Mouse (Mus musculus): ENCODE data around the gene Arhgap15. TPM values are rescaled to one million over a fixed set of nuclear protein-coding genes. Genes with fewer than 3 reads are reported as not detected.
"Not testable (repeated sequence)": the region's sequence is repeated elsewhere in the genome, so short reads cannot be mapped to it uniquely, and the experiment has no call there.

Gene Arhgap15
- 0.15 and 0.38 TPM in 2 replicates for polyA plus RNA-seq (2016; fragmentation: Nextera tagmentation; extraction: Ambion mirVana)

DNA sequence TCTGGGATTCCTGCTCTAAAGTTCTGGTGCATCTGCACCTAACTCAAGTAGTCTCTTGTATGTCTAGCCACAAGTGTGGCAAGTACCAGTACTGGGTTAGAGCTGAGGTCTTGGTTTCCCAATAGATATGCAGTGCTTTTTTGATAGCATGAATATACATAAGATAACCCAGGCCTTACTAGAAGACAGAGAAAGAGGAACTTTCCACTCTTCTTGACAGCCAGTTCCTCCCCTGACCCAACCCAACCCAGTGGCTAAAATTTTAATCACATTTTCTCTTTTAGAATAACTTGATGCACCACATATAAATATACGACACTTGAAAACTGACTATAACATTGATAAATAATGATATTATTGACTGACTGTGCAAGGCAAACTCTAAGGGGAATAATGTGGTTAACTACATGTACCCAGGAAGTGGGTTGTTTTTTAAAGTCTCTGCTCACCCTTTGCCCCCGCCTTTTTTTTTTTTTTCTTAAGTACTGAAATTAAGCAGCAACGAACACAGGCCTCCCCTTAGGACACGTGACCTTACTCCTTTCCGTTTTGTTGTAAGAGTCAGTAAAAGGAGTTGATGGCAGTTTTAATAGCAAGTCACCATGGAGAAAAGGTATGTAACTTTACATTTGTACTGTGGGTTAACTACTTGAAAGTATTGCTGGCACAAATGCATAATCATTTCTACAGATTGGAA, at the start of gene Arhgap15:
TSS of gene Arhgap15 (plus strand) at position 538 of the 697 bp plus-strand sequence.
- H3K4me1 ChIP-seq = no peaks in the 10 kb centered on the region
- H3K27me3 ChIP-seq (ENCODE audit: low read depth, poor library complexity, severe bottlenecking) = no peaks in the 10 kb centered on the region
- no peak for DNase-seq (ENCODE audit: low spot score)
- 89% methylated on average over 5 of the region's 5 CpGs for WGBS
- no peaks in the 10 kb centered on the region for H3K36me3 ChIP-seq
- H3K4me3 ChIP-seq = no peak within 1 kb of the TSS
- no peaks in the 10 kb centered on the region for H3K9me3 ChIP-seq (replicated peaks)
- H3K27ac ChIP-seq (replicated peaks) = no peak within 1 kb of the TSS

DNA sequence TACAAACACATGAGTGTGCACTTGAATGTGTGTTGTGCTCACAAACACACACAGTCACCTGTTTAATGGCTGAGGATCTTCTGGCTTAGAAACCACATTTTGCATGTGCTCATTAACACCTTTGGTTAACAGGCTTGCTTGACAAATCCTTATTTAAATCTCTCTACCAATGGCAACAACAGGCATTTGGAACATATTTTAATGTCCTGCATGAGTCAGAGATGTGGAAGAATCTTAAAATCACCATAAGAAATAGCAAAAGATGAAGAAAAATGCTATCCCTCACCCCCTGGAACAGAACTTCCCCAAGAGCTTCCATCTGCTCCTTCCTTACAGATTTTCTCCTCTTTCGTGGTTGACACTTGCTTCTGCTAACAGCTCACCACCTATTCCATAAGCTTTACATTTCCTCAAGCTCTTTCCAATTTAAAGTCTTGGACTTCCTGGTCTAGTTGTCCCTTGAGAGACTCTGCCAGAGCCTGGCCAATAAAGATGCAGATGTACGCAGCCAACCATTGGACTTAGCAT, 35.9 kb upstream of the Arhgap15 start:
- Histone ChIP-seq H3K4me3 (no peak overlapping the region), H3K36me3 (no peaks in the 10 kb centered on the region), H3K4me1 (no peaks in the 10 kb centered on the region), H3K9me3 (replicated peaks) (no peaks in the 10 kb centered on the region), H3K27ac (replicated peaks) (no peak overlapping the region), H3K27me3 (ENCODE audit: low read depth, poor library complexity, severe bottlenecking) (no peaks in the 10 kb centered on the region)
- 93% methylated on average over 2 of the region's 2 CpGs for WGBS
- DNase-seq (ENCODE audit: low spot score) = no peak

DNA sequence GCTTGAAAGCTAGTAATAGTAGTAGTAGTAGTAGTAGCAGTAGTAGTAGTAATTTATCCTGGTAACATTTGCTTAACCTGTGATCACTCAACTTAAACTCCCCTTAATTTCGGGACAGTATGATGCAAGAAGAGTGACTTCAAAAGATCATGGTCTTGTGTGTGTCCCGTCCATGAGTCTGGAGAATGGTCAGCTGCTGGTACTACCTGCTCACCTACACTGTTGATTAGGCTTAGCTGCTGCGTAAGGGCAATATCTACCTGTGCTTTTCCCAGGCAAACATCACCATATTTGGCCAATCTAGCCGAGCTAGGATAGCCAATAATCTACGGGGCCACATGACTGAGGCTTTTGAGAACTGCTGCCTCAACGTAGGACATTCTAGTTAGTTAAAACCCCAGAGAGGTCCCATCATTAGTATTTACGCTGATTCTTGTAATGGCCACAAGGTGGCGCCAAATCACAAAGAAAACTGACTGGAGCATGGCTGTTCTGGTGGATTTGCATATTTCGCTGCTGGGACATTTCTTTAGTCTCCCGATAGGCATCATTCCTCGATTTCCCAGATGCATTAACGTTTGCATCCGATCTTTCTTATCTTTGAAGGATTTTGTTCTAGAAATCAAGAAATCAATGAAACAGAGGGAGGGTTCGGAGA, 26.0 kb upstream of the Arhgap15 start:
- peak; percentile 72 for DNase-seq (ENCODE audit: low spot score)
- Histone ChIP-seq H3K9me3 (replicated peaks) (no peaks in the 10 kb centered on the region), H3K4me3 (peak overlapping the region; percentile 41), H3K27ac (replicated peaks) (peak overlapping the region; percentile 71), H3K27me3 (ENCODE audit: low read depth, poor library complexity, severe bottlenecking) (no peaks in the 10 kb centered on the region), H3K4me1 (peaks cover 6% of the 10 kb centered on the region), H3K36me3 (no peaks in the 10 kb centered on the region)
- 27% methylated on average over 14 of the region's 14 CpGs for WGBS

DNA sequence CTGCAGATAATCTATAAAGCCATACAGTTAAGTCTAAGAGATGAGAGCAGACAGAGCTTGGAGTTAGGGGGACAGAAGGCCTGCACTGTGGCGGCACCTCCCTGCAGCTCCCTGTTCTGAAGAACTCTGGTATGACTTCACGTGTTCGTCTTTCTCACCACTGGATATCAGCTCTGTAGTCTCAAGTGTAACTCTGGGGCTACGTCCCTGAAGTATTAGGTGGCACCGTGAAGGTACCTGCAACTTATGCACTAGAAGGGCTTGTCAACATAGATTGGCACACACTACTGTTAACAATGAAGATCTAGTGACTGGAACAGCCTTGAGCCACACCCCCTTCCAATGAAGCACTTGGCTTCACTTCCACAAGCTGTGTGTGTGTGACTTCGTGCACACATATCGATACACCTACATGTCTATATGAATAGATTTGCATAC, 25.5 kb upstream of the Arhgap15 start:
- Histone ChIP-seq H3K27ac (replicated peaks) (peak overlapping the region; percentile 71), H3K4me3 (peak overlapping the region; percentile 41), H3K27me3 (ENCODE audit: low read depth, poor library complexity, severe bottlenecking) (no peaks in the 10 kb centered on the region), H3K36me3 (no peaks in the 10 kb centered on the region), H3K4me1 (peaks cover 6% of the 10 kb centered on the region), H3K9me3 (replicated peaks) (no peaks in the 10 kb centered on the region)
- WGBS = 62% methylated on average over 7 of the region's 7 CpGs
- peak; percentile 18 for DNase-seq (ENCODE audit: low spot score)

DNA sequence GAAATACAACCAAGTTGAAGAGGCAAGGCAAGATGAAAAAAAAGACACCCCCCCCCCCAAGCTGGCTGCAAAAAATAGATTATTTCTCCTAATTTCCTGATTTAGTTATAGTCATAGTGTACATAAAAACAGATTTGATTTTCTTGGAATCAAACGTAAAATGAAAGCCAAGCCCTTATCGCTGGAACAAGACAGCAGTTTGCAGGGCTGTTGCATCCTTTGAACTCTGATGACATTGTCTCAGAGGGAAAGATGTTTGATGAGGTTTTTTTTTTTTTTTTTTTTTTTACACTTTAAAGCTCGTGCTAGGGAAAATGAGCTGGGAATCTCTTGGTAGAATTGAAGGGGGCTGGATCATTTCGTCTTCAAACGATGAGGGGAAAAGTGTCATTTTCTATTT, 21.4 kb upstream of the Arhgap15 start:
- Histone ChIP-seq H3K9me3 (replicated peaks) (no peaks in the 10 kb centered on the region), H3K36me3 (no peaks in the 10 kb centered on the region), H3K27ac (replicated peaks) (no peak overlapping the region), H3K27me3 (ENCODE audit: low read depth, poor library complexity, severe bottlenecking) (no peaks in the 10 kb centered on the region), H3K4me1 (peaks cover 6% of the 10 kb centered on the region), H3K4me3 (no peak overlapping the region)
- 81% methylated on average over 5 of the region's 5 CpGs for WGBS
- DNase-seq (ENCODE audit: low spot score) = no peak

DNA sequence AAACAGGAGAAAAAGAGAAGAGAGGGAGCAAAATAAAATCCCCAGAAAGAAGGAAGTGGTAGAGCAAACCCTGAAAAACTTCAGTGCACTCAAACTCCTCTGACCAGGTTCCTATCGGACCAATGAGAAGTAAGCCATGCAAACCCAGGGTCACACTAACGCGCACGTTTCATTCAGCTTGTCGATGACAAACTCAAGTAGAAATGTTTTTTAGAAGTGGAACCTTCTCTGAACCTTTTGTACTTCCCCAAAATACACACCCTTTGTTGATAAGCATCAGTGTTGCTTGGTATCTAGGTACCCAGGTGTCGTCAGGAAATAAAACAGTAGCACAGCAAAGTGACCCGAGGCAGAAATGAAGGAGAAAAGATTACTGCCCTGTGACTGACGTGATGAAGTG, 20.9 kb upstream of the Arhgap15 start:
- no peaks in the 10 kb centered on the region for H3K36me3 ChIP-seq
- DNase-seq (ENCODE audit: low spot score) = no peak
- H3K27ac ChIP-seq (replicated peaks) = no peak overlapping the region
- H3K4me3 ChIP-seq = no peak overlapping the region
- WGBS = 84% methylated on average over 8 of the region's 8 CpGs
- no peaks in the 10 kb centered on the region for H3K27me3 ChIP-seq (ENCODE audit: low read depth, poor library complexity, severe bottlenecking)
- H3K9me3 ChIP-seq (replicated peaks) = no peaks in the 10 kb centered on the region
- peaks cover 6% of the 10 kb centered on the region for H3K4me1 ChIP-seq

DNA sequence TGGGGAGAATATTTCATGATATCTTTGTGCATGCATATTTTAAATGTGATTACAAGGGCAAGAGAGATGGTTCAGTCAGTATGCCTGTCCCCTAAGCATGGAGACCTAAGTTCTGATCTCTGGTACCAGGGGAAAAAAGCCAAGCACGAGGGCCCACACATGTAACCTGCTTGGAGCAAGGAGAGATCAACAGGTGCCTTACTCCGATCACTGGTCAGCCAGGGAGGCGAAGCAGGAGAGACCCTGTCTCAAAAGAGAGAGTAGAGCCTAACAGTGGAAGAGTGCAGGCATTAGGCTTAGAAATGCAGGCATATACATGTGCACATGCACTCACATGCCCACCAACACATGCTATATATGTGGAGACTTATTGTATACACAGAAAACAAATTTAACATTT, 19.8 kb upstream of the Arhgap15 start:
- Histone ChIP-seq H3K27me3 (ENCODE audit: low read depth, poor library complexity, severe bottlenecking) (no peaks in the 10 kb centered on the region), H3K9me3 (replicated peaks) (no peaks in the 10 kb centered on the region), H3K36me3 (no peaks in the 10 kb centered on the region), H3K27ac (replicated peaks) (no peak overlapping the region), H3K4me1 (no peaks in the 10 kb centered on the region), H3K4me3 (no peak overlapping the region)
- WGBS = 86% methylated on average over 3 of the region's 3 CpGs
- no peak for DNase-seq (ENCODE audit: low spot score)

DNA sequence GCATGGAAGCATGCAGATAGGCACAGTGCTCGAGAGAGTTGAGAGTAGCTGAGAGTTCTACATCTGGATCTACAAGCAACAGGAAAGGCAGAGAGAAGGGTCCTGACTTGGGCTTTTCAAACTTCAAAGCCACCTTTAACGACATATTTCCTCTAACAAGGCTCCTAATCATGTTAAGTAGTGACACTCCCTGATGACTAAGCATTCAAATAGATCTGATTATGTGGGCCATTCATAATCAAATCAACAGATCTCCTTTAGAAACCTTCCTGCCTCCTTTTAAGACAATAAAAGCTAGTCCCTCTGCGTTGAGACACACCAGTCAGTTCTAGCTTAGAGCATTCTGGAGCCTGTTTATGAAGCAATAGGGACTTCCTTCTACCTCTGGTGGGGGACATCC, 16.2 kb upstream of the Arhgap15 start:
- Histone ChIP-seq H3K36me3 (no peaks in the 10 kb centered on the region), H3K4me1 (no peaks in the 10 kb centered on the region), H3K9me3 (replicated peaks) (no peaks in the 10 kb centered on the region), H3K27me3 (ENCODE audit: low read depth, poor library complexity, severe bottlenecking) (no peaks in the 10 kb centered on the region), H3K4me3 (no peak overlapping the region), H3K27ac (replicated peaks) (no peak overlapping the region)
- 50% methylated on average over 3 of the region's 3 CpGs for WGBS
- DNase-seq (ENCODE audit: low spot score) = no peak

DNA sequence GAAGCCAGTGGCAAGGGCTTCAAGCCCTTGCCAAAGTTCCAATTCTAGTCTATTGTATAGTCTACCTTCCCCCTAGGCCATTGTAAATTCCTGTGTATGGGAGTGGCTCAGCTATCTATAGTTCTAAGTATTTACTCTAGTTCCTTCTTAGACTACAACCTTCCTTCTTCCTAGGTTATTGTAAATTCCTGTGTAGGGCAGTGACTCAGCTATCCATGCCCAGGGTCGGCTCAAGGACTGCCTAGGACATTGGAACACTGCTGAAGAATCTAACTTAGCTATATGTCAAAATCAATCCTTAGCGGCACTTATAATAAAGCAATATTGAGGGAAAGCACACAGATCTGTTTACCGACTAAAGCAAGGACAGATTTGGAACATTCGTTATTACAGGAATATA, 13.6 kb upstream of the Arhgap15 start:
- not testable (repeated sequence) for H3K9me3 ChIP-seq (replicated peaks); DNase-seq (ENCODE audit: low spot score); H3K36me3 ChIP-seq; H3K4me3 ChIP-seq; H3K27me3 ChIP-seq (ENCODE audit: low read depth, poor library complexity, severe bottlenecking); H3K4me1 ChIP-seq; H3K27ac ChIP-seq (replicated peaks)
- 92% methylated on average over 4 of the region's 4 CpGs for WGBS

DNA sequence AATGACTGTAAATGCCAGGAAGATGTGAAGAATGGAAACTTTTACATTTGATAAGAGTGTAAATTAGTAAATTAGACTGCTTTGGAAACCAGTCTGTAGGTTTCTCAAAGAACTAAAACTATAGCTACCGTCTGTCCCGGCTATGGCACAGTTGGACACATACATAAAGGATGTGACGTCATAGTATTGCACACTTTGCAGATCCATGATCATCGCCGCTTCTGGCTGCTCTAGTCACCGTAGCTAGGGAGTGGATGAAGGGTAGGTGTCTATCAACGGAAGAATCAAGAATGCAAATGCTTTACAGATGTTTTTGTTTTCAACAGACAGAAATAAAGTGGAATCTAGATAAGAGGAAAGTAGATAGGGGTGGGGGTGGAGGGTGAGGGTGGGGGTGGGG, 11.1 kb upstream of the Arhgap15 start:
- 92% methylated on average over 7 of the region's 7 CpGs for WGBS
- Histone ChIP-seq H3K9me3 (replicated peaks) (no peaks in the 10 kb centered on the region), H3K36me3 (no peaks in the 10 kb centered on the region), H3K4me1 (no peaks in the 10 kb centered on the region), H3K4me3 (no peak overlapping the region), H3K27me3 (ENCODE audit: low read depth, poor library complexity, severe bottlenecking) (no peaks in the 10 kb centered on the region), H3K27ac (replicated peaks) (no peak overlapping the region)
- no peak for DNase-seq (ENCODE audit: low spot score)

DNA sequence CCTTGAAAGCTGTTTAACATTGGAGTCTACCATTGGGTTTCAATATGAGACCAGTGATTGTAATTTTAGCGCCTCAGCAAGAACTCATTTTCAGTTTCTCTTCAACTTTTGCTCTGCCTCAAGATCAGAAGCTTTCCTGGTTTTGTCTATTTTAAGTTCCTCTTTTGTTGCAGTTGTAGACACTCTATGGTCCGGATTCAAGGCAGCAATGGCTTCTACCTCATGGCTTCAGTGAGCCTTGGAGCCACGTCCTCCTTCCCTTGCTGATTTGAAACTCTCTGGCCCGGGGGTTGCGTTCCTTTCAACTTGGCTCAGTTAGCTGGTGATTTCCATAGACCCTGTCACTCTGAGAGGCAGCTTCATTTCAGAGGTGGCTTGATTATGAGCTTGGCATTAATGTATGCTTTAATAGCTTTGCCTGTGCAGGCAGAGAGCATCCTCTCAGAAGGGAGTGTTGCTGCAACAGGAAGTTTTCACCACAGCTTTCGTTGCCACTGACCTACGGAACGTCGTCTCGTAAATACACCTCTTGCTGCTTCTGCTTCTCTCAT, 10.0 kb upstream of the Arhgap15 start:
- no peak for DNase-seq (ENCODE audit: low spot score)
- WGBS = 91% methylated on average over 10 of the region's 10 CpGs
- Histone ChIP-seq H3K27me3 (ENCODE audit: low read depth, poor library complexity, severe bottlenecking) (no peaks in the 10 kb centered on the region), H3K27ac (replicated peaks) (no peak overlapping the region), H3K4me3 (no peak overlapping the region), H3K4me1 (no peaks in the 10 kb centered on the region), H3K36me3 (no peaks in the 10 kb centered on the region), H3K9me3 (replicated peaks) (no peaks in the 10 kb centered on the region)

DNA sequence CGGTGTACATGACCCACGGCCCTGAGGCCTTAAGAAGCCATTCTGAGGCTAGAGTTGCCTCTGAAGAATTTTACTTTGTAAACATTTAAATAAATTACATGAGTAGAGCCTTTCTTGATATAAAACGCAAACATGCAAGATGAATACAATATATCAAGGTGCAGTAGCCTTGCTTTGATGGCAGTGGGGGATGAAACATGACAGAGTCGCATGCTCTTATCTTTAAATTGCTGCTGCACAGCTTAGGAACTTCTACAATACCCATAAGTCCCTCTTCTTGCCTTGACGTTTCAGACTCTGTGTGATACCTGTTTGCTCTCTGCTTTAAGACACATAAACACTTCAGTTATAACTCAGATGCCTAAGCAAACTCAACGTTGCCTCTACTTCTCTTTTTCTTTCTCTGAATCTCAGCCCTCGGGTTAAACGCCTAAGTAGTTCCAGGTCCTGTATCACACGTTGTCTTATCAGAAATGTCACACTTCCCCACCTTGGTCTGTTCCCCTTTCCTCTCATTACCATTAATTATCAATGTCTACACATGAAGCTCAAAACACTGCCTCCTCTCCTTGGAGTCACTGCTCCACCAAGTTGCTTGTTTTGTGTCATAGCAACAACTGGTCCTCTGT, 9.3 kb upstream of the Arhgap15 start:
- no peak overlapping the region for H3K4me3 ChIP-seq
- no peaks in the 10 kb centered on the region for H3K4me1 ChIP-seq
- H3K9me3 ChIP-seq (replicated peaks) = no peaks in the 10 kb centered on the region
- WGBS = 89% methylated on average over 9 of the region's 9 CpGs
- no peaks in the 10 kb centered on the region for H3K27me3 ChIP-seq (ENCODE audit: low read depth, poor library complexity, severe bottlenecking)
- no peak overlapping the region for H3K27ac ChIP-seq (replicated peaks)
- H3K36me3 ChIP-seq = no peaks in the 10 kb centered on the region
- no peak for DNase-seq (ENCODE audit: low spot score)

DNA sequence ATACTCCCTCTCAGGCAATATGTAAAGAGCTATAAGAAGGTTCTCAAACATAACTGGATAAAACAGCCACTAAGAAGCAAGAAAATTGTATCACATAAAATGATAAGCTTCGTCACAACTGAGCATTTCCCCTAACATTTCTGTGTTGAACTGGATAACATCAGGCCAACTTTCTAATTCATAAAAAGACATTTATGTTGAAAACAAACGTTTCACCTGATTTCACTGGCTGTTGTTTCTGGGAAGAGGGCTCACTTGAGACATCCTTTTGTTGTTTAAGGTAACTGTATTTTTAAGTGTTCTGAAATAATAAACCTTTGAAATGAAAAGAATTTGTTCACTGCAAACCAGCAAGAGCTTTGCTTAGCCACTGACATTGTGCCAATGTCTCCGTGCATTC, 697 bp downstream of the Arhgap15 start:
- H3K27me3 ChIP-seq (ENCODE audit: low read depth, poor library complexity, severe bottlenecking) = no peaks in the 10 kb centered on the region
- H3K9me3 ChIP-seq (replicated peaks) = no peaks in the 10 kb centered on the region
- no peak for DNase-seq (ENCODE audit: low spot score)
- no peak overlapping the region for H3K4me3 ChIP-seq
- no peaks in the 10 kb centered on the region for H3K4me1 ChIP-seq
- WGBS = 86% methylated on average over 3 of the region's 3 CpGs
- H3K27ac ChIP-seq (replicated peaks) = no peak overlapping the region
- no peaks in the 10 kb centered on the region for H3K36me3 ChIP-seq

Measured in midbrain, embryonic 10.5 days (tissue).